Mouse (Mus musculus): ENCODE measurements around the gene Ppp1r9b.

Gene Ppp1r9b

DNA sequence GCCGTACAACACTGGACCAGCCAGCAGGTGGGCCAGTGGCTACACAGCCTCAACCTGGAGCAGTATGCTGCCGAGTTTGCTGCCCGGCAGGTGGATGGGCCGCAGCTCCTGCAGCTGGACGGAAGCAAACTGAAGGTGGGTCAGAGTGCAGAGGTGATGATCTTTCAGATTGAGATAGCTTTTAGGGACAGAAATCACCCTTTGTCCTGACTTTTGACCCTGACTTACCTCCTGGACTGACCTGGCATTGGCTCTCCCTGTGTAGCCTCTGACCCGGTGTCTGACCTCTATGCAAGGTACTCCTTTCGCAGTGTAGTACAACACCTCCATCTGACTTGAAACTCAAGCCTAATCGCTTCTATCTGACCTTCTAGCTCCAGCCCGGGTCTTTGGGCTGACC is 32.6 kb downstream of the Ppp1r9b start:
- DNase-seq (ENCODE audit: low spot score in 2 of 2) = no peak

DNA sequence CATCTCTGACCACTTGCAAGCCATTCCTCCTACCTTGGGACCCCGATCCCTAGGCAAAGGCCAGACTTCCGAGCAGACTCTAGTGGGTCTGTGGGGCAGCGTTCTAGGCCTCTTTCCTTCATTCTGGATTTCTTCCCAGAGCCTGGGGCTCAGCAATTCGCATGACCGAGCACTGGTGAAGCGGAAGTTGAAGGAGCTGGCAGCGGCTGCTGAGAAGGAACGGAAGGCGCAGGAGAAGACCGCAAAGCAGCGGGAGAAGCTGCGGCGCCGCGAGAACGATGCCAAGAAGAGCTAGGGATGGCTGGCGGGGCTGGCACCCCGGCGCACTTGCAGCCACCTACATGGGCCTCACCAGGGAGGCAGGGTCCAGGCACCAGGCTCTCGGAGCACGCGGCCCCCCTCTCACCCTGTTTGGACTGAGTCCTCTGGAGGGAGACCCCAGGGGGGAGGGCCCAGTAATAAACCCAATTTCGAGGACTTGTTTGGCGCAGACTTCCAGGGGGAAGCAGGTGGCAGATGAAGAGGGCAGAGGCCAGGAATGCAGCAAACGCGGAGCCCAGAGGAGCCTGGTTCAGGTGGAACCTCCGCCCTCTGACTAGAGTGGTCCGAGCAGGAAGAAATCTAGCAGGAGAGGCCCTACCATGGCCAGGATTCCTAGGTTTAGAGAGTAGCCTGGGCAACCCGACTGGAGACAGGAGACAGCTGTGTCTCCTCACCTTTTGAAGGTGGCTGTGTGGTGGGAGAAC is 33.8 kb downstream of the Ppp1r9b start:
- DNase-seq (ENCODE audit: low spot score in 2 of 2) = peak in 1 of 2 experiments; percentile 55

DNA sequence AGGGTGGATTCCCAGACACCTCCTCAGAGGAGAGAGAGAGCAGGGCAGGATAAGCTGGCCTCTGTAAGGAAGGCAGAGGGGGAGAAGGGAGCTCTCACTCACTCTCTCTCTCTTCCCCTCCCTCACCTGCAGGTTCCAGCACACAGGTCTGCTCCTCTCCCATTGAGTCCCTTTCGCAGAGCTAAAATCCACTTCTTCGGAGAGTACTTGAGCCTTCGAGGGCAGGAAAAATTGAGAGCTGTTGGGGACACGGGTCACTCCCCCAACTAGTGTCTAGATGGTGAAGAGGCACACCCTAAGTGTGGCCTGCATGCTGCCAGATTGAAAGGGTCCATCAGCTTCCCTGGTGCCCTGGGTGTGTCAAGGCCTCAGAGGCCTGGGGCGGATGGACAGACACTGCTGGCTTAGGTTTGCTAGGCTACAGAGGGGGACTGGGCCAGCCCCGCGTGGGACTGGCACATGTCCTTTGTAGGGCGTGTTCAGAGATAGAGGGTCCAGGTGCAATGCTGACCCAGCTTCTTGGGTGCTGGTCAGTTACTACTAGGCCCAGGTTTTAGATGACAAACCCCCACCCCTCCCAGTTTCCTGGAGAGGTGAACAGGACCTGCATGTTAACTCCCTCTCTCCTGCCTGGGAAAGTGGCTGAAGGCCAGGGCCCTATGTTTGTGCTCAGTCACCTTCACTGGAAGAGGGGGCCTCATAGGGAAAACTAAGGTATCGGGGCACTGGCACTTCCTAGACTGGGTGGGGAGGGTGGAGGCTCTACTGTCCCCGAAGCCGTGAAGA is 34.6 kb downstream of the Ppp1r9b start:
- DNase-seq (ENCODE audit: low spot score in 2 of 2) = no peak

DNA sequence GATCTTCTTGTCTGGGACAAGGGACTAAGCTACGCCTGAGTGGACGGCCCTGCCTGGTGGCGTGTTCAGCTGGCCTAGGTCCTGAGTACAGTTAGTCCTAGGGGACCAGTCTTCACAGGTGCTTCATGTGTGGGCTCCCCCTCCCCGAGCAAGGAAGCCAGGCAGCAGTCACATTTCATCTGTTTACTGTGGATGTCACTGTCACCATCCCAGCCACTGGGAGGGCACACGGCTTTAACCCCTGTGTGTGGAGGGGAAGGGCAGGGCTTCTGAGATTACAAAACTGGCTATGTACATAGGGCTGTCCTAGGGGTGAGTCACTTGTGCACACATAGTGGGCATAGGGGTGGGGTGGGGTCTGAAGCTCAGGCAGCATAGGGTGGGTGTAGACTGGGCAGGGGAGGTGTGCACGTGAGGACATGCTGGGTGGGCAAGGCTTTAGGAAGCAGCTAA is 35.3 kb downstream of the Ppp1r9b start:
- DNase-seq (ENCODE audit: low spot score in 2 of 2) = no peak

DNA sequence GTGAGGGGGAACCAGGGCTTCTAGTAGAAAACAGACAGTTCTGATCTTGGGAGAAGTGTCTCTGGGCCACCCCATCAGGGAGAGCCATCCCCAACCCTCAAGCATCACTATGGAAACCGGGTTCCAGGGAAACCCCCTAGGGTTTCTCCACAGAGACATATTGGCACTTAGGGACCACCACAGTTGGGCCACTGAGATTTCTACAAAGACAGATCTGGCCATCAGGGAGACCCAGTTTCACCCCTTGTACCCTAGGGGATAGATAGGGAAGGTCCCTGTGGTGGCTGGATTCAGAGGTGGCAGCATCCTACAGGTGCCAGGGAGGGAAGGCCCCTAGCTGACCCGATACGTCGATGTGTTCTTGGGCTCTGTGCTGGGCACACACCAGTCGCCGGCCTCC is 36.0 kb downstream of the Ppp1r9b start:
- no peak for DNase-seq (ENCODE audit: low spot score in 2 of 2)

DNA sequence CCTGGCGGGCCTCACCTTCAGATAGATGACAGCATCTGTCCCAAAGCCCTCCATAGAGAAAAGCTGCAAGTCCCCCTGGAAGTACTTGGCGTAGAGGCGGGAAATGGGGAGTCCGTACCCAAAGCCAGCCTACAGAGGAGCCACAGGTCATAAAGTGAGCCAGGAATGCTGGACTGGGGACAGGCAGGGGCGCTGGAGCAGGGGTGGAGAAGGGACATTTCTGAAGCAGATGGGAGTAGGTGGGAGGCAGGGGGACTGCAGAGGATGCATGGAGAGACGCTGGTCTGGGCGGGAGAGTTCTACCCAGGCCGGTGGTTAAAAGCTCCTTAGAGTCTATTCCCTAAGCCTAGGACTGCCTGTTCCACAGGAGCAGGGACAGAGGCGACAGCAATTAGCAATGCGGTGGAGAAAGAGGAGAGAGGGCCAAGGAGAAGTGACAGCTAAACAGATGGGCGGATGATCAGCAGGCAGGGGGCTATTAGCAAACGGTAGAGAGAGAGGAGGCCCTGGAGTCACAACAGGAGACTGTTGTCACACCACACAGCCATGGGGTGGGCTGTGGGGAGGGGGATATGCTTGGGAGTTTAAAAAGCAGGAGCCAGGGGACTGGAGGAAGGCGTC is 37.1 kb downstream of the Ppp1r9b start:
- DNase-seq (ENCODE audit: low spot score in 2 of 2) = no peak

DNA sequence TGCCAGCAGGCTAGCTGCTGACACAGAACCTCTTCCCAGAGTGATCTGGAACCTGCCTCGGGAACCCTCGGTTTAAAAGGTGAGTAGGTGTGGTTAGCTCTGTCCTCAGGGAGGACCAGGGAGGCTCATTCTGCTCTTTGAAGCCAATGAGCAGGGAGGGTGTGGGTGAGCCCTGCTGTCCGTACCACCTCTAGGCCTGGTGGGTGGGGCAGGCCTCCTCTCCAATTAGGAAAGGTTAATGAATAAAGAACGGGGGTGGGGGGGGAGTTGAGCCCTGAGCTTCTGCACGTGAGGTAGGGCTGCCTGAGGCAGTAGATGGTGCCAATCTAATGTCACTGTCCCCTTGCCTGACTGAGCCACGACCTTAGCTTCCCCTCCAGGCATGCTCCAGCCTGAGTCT is 42.1 kb downstream of the Ppp1r9b start:
- DNase-seq (ENCODE audit: low spot score in 2 of 2) = no peak

DNA sequence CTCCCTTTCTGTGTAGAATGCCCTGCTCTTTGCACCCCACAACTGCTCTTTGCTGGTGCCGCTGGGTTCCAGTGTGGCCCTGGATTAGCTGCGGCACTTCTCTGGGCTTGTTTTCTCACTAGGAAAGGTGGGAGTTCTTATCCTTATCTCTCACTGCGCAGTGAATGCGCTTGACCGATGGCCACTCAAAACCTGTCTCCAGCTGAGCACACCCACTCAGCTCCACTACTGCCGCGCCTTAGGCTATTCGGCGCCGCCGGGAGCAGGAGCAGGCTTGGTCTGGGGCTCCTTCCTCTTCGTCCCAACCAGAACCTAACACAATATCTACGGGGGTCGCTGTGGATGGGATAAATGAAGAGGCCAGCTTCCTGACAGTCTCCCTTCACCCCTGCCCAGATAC is 42.8 kb downstream of the Ppp1r9b start:
- DNase-seq (ENCODE audit: low spot score in 2 of 2) = no peak

DNA sequence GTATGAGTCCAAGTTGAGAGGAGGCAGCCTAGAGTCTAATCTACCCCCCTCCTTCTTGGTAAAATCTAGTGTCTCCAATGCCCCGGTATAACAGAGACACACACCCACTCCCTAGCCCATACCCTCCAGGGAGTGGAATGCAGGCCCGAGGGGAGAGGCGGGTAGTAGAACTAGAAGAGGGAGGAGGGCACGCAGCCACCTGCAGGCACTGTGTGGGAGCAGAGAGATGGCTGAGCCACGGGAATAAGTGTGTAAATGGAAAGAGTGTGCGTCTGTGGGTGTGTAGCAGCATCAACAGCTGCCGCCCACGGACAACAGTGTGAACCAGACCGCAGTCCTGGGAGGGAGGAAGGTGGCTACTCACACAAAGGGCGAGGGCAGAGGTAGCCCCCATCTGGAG is 44.1 kb downstream of the Ppp1r9b start:
- no peak for DNase-seq (ENCODE audit: low spot score in 2 of 2)

DNA sequence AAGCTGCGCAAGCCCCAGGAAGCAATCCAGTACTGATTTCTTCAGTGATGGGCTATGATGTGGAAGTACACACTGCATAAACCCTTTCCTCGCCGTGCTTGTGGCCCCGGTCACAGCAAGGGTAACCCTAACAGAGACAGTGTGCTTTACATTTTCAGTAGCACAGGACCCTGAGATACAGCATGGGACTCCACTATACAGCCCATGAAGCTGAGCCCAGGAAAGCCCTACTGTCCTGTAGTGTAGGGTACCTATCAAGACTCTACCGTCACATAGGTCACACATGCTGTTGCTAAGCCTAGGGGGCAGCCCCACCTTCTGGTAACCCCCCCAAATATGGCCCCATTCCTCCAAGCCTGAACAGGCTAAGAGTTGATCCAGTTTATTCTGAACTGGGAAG is 45.7 kb downstream of the Ppp1r9b start:
- DNase-seq (ENCODE audit: low spot score in 2 of 2) = no peak

DNA sequence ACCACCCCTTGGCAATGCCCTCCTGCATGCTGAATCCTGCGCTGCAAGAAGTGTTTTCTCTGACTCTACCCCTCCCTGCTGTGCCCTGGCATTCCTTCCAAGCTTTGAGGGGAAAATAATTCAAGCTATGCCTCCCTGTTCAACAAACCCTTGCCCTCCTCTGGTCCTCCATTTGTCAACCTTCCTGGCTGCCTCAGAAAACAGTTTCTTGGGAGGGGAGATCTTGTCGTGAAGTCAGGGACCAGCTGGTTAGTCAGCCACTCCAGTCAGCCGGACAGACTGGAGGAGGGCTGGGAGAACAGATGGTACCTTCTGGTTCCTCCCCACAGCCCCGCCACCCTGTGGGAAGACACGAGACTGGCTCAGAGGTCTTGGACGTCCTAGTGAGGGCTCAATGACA is 46.5 kb downstream of the Ppp1r9b start:
- no peak for DNase-seq (ENCODE audit: low spot score in 2 of 2)

DNA sequence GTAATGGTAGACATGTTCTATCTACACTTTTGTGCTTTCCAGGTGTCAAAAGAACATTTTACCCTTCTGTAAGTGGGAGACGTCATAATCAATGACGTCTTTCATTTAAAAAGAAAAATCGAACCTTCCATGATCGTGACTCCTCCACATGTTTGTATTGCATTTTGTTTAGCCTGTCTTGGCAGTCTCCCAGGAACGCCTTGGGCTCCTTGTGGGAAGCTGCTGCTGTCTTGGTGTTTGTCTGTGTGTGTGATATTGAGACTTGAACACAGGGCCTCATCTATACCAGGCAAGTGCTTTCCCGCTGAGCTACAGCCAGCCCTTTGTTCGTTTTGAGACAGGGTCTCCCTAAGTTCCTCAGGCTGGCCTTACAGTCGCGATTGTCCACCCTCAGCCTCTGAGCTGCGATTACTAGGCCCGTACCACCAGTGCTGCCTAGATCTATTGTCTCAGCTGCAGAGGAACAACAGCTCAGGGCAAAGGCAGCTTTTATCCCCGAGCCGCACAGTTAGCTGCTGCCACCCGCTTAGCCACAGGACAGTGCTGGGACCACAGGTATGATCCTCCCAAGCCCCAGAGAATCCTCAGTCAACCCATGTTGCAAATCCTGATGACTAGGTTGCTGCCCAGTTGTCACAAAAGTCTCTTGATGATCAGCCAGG is 47.5 kb downstream of the Ppp1r9b start:
- DNase-seq (ENCODE audit: low spot score in 2 of 2) = no peak

DNA sequence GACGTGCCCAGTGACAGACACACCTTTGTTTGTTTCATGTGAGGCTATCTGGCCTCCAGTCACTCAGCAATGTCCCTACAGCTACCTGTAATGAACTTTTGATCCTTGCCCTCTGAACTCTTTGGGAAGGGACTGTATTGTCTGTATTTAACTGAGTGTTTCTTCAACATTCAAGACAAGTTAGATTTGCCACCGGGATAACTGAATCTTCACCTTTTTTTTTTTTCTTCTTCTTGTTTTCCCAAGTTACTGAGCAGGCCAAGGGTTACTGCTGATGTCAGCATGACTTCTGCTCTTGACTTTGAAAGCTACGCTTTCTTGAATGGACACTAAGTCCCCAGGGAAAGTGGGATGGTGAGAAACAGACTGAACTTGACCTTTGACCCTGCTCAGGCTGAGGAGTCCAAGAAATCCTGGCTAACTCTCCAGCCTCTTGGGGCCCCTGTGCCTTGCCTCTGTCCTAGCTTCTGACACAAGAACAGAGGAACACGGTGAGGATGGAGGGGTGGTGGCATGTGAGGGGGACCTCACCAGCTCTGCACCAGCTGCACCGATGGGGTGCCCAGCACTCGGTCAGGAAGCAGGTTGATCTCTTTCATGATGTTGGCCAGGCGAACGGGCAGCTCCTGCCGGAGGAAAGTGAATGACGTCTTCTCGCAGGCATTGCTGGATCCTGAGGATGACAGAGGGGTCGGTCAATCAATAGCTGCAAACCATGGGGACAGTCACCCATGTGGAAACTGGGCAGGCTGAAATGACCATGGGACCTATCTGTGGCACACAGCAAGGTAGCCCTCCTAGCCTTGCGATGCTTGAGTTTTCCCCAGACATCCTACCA is 48.2 kb downstream of the Ppp1r9b start:
- DNase-seq (ENCODE audit: low spot score in 2 of 2) = no peak

DNA sequence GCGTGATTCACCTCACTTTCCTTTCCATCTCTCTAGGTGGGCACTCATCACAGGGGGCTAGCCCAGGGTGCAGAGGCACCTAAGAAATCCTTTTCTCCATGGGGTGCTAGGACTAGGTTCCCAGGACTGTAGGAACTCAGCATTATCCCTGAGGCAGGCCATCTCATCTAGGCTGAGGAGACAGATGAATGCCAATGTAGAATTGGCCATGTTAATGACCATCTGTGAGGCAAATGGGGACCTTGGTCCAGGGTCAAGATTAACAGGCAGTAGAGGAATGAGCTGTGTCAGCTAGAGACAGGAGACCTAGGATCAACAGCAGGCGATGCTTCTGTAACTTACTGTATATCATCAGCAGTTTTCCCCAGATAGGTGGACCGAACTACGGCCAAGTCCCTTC is 48.9 kb downstream of the Ppp1r9b start:
- no peak for DNase-seq (ENCODE audit: low spot score in 2 of 2)

DNA sequence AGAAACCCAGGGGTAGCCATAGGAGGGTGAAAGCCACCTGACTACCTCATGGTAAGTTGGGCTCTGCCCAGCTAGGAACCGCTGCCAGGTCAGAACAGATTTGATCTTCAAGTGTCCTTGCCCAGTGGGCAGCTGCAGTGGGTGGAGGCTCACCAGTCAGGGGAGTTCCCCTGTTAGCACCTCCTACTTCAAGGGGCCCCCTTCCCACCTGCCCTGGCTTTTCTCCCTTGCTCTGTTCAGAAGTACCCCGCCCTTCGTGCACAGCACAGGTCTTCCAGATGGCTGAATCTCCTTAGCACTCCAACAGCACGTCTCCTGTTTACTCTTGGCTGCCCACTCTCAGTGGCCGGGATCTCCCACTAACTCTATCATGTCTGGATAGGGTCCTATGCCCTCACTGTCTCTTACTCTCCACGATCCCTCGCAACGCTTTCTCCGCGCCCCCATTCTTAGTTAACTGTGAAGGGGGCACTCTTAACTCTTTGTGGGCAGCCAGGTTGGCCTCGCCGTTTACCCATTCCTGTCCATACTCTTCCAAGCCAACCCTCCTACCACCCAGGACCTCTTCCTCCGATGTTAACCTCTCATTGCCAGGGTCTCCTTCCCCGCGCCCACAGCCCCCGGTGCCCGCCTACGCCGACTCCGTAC is 49.8 kb downstream of the Ppp1r9b start:
- no peak for DNase-seq (ENCODE audit: low spot score in 2 of 2)

DNA sequence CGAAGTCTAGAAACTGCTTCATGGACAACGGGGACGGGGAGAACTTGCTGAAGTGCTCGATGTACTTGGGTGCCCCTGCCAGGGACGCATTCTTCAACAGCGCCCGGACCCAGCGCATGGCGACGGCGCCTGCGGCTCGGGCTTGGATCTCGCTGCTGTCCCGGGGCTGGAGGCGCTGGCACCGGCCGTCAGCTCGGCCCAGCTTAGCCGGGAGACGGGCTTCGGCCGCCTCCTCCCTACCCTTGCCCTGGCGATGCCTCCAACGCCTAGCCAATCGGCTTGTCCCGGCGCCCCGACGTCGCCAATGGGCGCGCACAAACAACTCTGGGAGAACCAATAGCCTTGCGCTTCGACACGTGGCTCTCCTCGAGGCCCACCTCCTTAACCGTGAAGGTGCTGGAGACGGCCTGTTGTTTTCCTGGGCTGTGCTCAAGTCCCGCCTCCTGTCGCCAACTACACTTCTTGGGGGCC is 50.3 kb downstream of the Ppp1r9b start, which contains the start of gene Pdk2:
TSS of gene Pdk2 (minus strand) at position 216 of the 471 bp plus-strand sequence.
- peak; percentile 96 for DNase-seq (ENCODE audit: low spot score in 2 of 2)

DNA sequence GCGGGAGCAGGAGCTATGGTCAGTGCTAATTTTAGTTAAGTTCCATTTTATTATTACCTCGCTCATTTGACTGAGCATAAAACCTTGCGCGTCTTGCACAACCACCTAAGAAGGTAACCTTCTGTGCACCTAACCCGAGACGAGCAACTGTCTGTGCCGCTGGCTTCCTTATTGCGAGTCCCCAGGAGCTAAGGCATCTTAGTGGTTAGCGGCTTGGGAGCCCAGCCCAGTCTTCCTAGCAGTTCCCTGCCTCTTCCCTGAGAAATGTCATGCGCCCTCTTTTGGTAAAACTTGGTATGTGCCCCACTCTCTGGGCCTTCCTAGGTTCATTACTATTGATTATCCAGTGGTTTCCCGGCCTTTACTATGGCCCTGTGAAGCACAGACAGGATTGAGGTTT is 51.3 kb downstream of the Ppp1r9b start:
- peak in 1 of 2 experiments; percentile 77 for DNase-seq (ENCODE audit: low spot score in 2 of 2)

DNA sequence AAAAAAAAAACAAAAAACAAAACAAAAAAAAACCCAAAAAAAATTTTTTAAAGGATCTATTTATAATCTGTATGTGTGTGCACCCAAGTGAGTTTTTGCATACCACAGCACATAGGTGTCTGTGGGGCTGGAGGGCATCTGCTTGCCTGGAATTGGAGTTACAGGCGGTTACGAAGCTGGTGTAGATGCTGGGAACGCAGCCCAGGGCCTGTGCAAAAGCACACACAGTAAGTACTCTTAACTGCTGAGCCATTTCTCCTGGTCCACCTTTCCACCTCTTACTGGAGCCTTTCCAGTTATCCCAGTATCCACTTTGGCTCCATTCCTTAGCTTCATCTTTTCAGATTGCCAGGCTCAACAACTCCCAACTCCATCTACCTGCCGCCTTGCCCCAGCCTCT is 52.2 kb downstream of the Ppp1r9b start:
- DNase-seq (ENCODE audit: low spot score in 2 of 2) = no peak

DNA sequence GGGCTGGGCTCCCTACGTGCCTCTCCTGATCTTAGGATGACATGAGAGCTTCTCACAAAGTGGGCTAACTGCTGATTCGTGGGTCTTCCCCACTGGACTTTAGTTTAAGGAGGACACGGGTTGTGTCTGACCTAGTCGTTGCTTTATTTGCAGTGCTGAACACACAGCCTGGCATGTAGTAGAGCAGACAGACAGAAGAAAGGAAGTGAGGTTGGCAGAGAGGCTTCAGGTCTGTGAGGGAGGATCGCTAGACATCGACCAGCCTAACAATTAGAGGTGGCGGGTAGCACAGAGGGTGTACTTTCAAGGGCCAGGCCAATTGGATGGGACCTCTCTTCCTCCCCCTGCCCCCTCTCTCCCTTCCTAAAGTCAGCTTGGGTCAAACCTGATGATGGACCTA is 52.8 kb downstream of the Ppp1r9b start:
- DNase-seq (ENCODE audit: low spot score in 2 of 2) = no peak

DNA sequence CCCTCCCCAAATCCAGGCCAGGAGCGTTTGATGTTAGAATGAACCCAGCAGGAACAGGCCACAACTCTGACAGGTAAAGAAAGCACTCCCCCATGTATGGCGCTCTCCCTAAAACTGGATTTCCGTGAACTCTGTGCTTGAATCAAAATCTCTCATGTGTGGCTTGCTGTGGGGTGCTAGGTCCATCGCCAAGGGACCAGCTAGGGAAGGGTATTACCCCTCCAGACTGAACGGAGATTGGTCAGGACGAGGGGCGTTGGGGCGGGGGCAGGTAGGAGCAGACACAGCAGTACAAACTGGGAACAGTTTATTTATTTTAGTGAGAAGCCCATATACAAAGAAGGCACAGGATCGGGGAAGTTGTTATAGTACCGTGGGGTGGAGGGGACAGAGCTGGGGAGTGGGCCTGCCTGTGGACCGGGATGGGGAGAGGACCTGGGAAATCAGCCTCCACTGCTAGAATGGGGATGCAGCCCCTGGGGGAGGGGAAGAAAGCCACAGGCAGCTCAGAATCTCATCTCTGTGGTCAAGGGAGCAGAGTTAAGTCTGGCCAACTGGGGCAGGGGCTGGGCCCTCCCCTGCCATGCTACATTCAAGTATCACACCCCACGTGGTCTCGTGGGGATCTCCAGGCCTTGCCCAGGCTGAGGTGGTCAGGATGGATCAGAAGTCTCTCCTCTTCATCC is 53.5 kb downstream of the Ppp1r9b start:
- DNase-seq (ENCODE audit: low spot score in 2 of 2) = no peak

All from frontal cortex, postnatal 10 days (tissue).